Mouse (Mus musculus): ENCODE measurements around the gene Fam57b.

- TF ChIP-seq HCFC1 (IDR thresholded peaks at IDR 0.05; ENCODE audit: borderline replicate concordance, insufficient read depth, low read length) = no peak
- no peak for TF ChIP-seq CHD2 (IDR thresholded peaks at IDR 0.05; ENCODE audit: low read depth, low read length)
These were observed 9.9 kb downstream of the Fam57b start for GRCm38 (mm10) chr7:126807405-126807804.

Data from ES-E14 (cell line).